Mouse (Mus musculus) embryonic fibroblast, embryonic 13.5 days (primary cell): ENCODE measurements around the gene Taar8c. TPM values are rescaled to one million over a fixed set of nuclear protein-coding genes. Genes with fewer than 3 reads are reported as not detected.

Source experiments
- H3K27ac ChIP-seq: 2 replicates; pipeline ENCODE4 v1.5.1; 2012; ENCODE audit warnings: low read length, control low read depth, inconsistent platforms; ENCODE audit not compliant: insufficient read depth
- H3K4me1 ChIP-seq: 2 replicates; pipeline ENCODE4 v1.6.1; 2011; ENCODE audit warnings: low read length; ENCODE audit not compliant: control insufficient read depth, insufficient read depth
- H3K4me3 ChIP-seq: 2 replicates; pipeline ENCODE4 v1.5.1; 2011; ENCODE audit warnings: mild to moderate bottlenecking, control low read depth, low read length; ENCODE audit not compliant: insufficient read depth
- CTCF ChIP-seq: IDR thresholded peaks from 2 replicates; pipeline ENCODE4 v1.5.1; 2011; ENCODE audit warnings: mild to moderate bottlenecking, control low read depth, low read length, moderate library complexity, borderline replicate concordance; ENCODE audit not compliant: insufficient read depth
- POLR2A ChIP-seq: IDR thresholded peaks from 2 replicates; pipeline ENCODE4 v1.6.1; 2011; ENCODE audit warnings: low read depth, mild to moderate bottlenecking, control low read depth, low read length, moderate library complexity
- polyA plus RNA-seq: library from polyadenylated mRNA; stranded (reverse); fragments of >200 nt; gene quantifications from 2 replicates; pipeline ENCODE4 v1.2.4, GENCODE M21; 2011; ENCODE audit warnings: low read depth; ENCODE audit not compliant: missing spikeins, insufficient read length

Gene Taar8c
- polyA plus RNA-seq, 1 experiment: not detected

DNA sequence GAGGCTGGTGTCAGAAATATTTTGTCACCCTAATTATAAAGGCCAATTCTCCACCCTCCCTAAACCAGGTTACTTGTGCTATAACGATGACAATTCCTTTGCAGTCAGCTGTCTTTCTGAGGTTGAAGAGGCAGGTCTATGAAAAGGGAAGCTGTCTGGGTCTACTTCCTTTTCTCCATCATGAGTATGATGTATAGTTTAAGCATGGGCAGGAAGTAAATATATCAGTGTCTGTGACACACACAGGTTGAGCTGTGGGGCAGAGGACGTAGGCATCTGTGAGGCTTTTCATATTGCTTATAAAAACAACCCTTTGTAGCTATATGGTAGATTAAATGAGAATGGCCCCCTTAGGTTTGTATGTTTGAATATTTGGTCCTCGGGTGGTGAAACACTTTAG, 42.7 kb downstream of the Taar8c start:
- no peak for TF ChIP-seq CTCF
- TF ChIP-seq POLR2A: no peak
- Histone ChIP-seq H3K4me1 (no peaks in the 10 kb centered on the region), H3K4me3 (no peak overlapping the region), H3K27ac (no peak overlapping the region)

- Histone ChIP-seq H3K27ac (no peak overlapping the region), H3K4me1 (no peaks in the 10 kb centered on the region), H3K4me3 (no peak overlapping the region)
- TF ChIP-seq CTCF (no peak), POLR2A (no peak)
Measured at GRCm38 (mm10) chr10:24052039-24052438, 49.7 kb downstream of the Taar8c start.

Other genes starting within 250 kb of the Taar8c start
- 4.5 and 5.1 TPM in 2 replicates for gene Vnn1, start 207.2 kb downstream of the Taar8c start, polyA plus RNA-seq
- gene Taar1, start 181.6 kb downstream of the Taar8c start, polyA plus RNA-seq: not detected in 2 replicates
- gene Taar2, start 163.3 kb downstream of the Taar8c start, polyA plus RNA-seq: not detected in 2 replicates
- not detected in 2 replicates for gene Taar3, start 152.4 kb downstream of the Taar8c start, polyA plus RNA-seq
- gene Taar4, start 141.4 kb downstream of the Taar8c start, polyA plus RNA-seq: not detected in 2 replicates
- gene Taar5, start 131.2 kb downstream of the Taar8c start, polyA plus RNA-seq: not detected in 2 replicates
- gene Taar6, start 116.3 kb downstream of the Taar8c start, polyA plus RNA-seq: not detected in 2 replicates
- not detected in 2 replicates for gene Taar7a, start 108.4 kb downstream of the Taar8c start, polyA plus RNA-seq
- gene Taar7b, start 102.0 kb downstream of the Taar8c start, polyA plus RNA-seq: not detected in 2 replicates
- not detected in 2 replicates for gene Taar7d, start 74.7 kb downstream of the Taar8c start, polyA plus RNA-seq
- gene Taar7e, start 64.3 kb downstream of the Taar8c start, polyA plus RNA-seq: not detected in 2 replicates
- gene Taar7f, start 52.4 kb downstream of the Taar8c start, polyA plus RNA-seq: not detected in 2 replicates
- not detected in 2 replicates for gene Taar8a, start 25.4 kb downstream of the Taar8c start, polyA plus RNA-seq
- not detected in 2 replicates for gene Taar8b, start 9.6 kb downstream of the Taar8c start, polyA plus RNA-seq
- gene Taar9, start 7.6 kb upstream of the Taar8c start, polyA plus RNA-seq: not detected in 2 replicates
- gene Stx7, start 47.4 kb upstream of the Taar8c start, polyA plus RNA-seq: 93.6 and 103 TPM in 2 replicates
- gene Moxd1, start 121.6 kb upstream of the Taar8c start, polyA plus RNA-seq: 29.0 and 40.2 TPM in 2 replicates